Mouse (Mus musculus) midbrain, embryonic 11.5 days (tissue): Measurements from ENCODE around the gene Mtf1. TPM values are rescaled to one million over a fixed set of nuclear protein-coding genes. Genes with fewer than 3 reads are reported as not detected.
A peak's percentile ranks its signal among the peaks of the same experiment; 100 is the strongest.

Experiments
- ATAC-seq: fragments of 200-750 bp; cut with Nextera tagmentation; 2 replicates; pipeline ENCODE4 v1.8.0; 2017; ENCODE audit warnings: moderate TSS enrichment, moderate library complexity; ENCODE audit not compliant: low FRiP score
- DNase-seq: peaks from one replicate; pipeline ENCODE4 v3.0.0; 2015; ENCODE audit warnings: low spot score; ENCODE audit errors: missing footprints
- H3K27ac ChIP-seq: fragments of 300-500 bp; sonication (generic); 2 replicates; pipeline ENCODE4 v1.5.1; 2014; ENCODE audit warnings: low read depth, low read length
- H3K27me3 ChIP-seq: fragments of 300-500 bp; sonication (generic); 2 replicates; pipeline ENCODE4 v1.6.1; 2014; ENCODE audit warnings: mild to moderate bottlenecking, low read length, moderate library complexity, mixed read lengths; ENCODE audit not compliant: control insufficient read depth, insufficient read depth
- H3K36me3 ChIP-seq: fragments of 300-500 bp; sonication (generic); 2 replicates; pipeline ENCODE4 v1.6.1; 2014; ENCODE audit warnings: mild to moderate bottlenecking, low read length, moderate library complexity, mixed read lengths; ENCODE audit not compliant: control insufficient read depth, insufficient read depth
- H3K4me1 ChIP-seq: fragments of 300-500 bp; sonication (generic); 2 replicates; pipeline ENCODE4 v1.6.1; 2014; ENCODE audit warnings: low read length; ENCODE audit not compliant: control insufficient read depth, insufficient read depth
- H3K4me2 ChIP-seq: fragments of 300-500 bp; sonication (generic); 2 replicates; pipeline ENCODE4 v1.6.1; 2014; ENCODE audit warnings: mild to moderate bottlenecking, moderate library complexity
- H3K4me3 ChIP-seq: fragments of 300-500 bp; sonication (generic); 2 replicates; pipeline ENCODE4 v1.5.1; 2014; ENCODE audit warnings: low read depth, low read length
- H3K9ac ChIP-seq: fragments of 300-500 bp; sonication (generic); 2 replicates; pipeline ENCODE4 v1.6.1; 2014; ENCODE audit warnings: low read length
- H3K9me3 ChIP-seq: fragments of 300-500 bp; sonication (generic); 2 replicates; pipeline ENCODE4 v1.6.1; 2016; ENCODE audit warnings: low read length; ENCODE audit not compliant: control insufficient read depth
- WGBS: fragments of 180-500 bp; shearing (Covaris S2); extraction: QIAGEN DNeasy Blood & Tissue Kit; methylation state at CpG from one replicate; pipeline ENCODE4 v1.1.7; 2014; 5-methylcytosine and 5-hydroxymethylcytosine counted together
- polyA plus RNA-seq: library from polyadenylated mRNA; unstranded; fragments of >200 nt; fragmentation: Nextera tagmentation; extraction: Ambion mirVana; gene quantifications from 2 replicates; pipeline ENCODE4 v1.2.1, GENCODE M21; 2014

Mtf1 gene
- polyA plus RNA-seq, 1 experiment from 2014 or later = 16.7 TPM

GRCm38 (mm10) chr4:124889935-124890334 lies 88.0 kb downstream of the Mtf1 start:
- 91% methylated on average over 2 of the region's 2 CpGs for WGBS
- ATAC-seq (no peak), DNase-seq (no peak)
- Histone ChIP-seq H3K4me1 (peaks cover 11% of the 10 kb centered on the region), H3K4me3 (no peak overlapping the region), H3K9me3 (no peaks in the 10 kb centered on the region), H3K27ac (no peak overlapping the region), H3K27me3 (peaks cover 22% of the 10 kb centered on the region), H3K36me3 (no peaks in the 10 kb centered on the region), H3K9ac (no peak overlapping the region), H3K4me2 (no peak overlapping the region)

- no peak overlapping the region for H3K4me2 ChIP-seq
- no peak overlapping the region for H3K9ac ChIP-seq
- H3K27me3 ChIP-seq = peaks cover 28% of the 10 kb centered on the region
- H3K9me3 ChIP-seq = no peaks in the 10 kb centered on the region
- no peak for ATAC-seq
- H3K27ac ChIP-seq = no peak overlapping the region
- 79% methylated on average over 5 of the region's 5 CpGs for WGBS
- no peak overlapping the region for H3K4me3 ChIP-seq
- DNase-seq = no peak
- no peaks in the 10 kb centered on the region for H3K36me3 ChIP-seq
- H3K4me1 ChIP-seq = peaks cover 15% of the 10 kb centered on the region
Observed at GRCm38 (mm10) chr4:124890831-124891230, 88.9 kb downstream of the Mtf1 start.

- ATAC-seq = peak; percentile 22; the same call in 1 of the 2 replicates
- Histone ChIP-seq H3K27ac (no peak overlapping the region), H3K9me3 (no peaks in the 10 kb centered on the region), H3K27me3 (peaks cover 31% of the 10 kb centered on the region), H3K4me1 (peaks cover 25% of the 10 kb centered on the region), H3K4me3 (no peak overlapping the region), H3K4me2 (no peak overlapping the region), H3K36me3 (no peaks in the 10 kb centered on the region), H3K9ac (no peak overlapping the region)
- DNase-seq = peak; percentile 91
- 18% methylated on average over 6 of the region's 6 CpGs for WGBS
Observed at GRCm38 (mm10) chr4:124893769-124894168, 91.9 kb downstream of the Mtf1 start.

- Histone ChIP-seq H3K9me3 (no peaks in the 10 kb centered on the region), H3K36me3 (no peaks in the 10 kb centered on the region), H3K27me3 (peaks cover 31% of the 10 kb centered on the region), H3K4me1 (peaks cover 35% of the 10 kb centered on the region), H3K27ac (no peak overlapping the region), H3K4me2 (peak overlapping the region; percentile 79), H3K9ac (peak overlapping the region; percentile 55), H3K4me3 (peak overlapping the region; percentile 48)
- ATAC-seq = peak; percentile 65
- WGBS = 1% methylated on average over 83 of the region's 83 CpGs
- peak; percentile 92 for DNase-seq
Observed at GRCm38 (mm10) chr4:124894508-124895428, 92.9 kb downstream of the Mtf1 start.

- Histone ChIP-seq H3K4me2 (no peak overlapping the region), H3K9me3 (no peaks in the 10 kb centered on the region), H3K4me3 (no peak overlapping the region), H3K27ac (peak overlapping the region; percentile 72), H3K4me1 (peaks cover 48% of the 10 kb centered on the region), H3K36me3 (no peaks in the 10 kb centered on the region), H3K27me3 (peaks cover 24% of the 10 kb centered on the region), H3K9ac (no peak overlapping the region)
- no peak for DNase-seq
- 12% methylated on average over 10 of the region's 10 CpGs for WGBS
- peak; percentile 49; the same call in 1 of the 2 replicates for ATAC-seq
Observed at GRCm38 (mm10) chr4:124898428-124898827, 96.5 kb downstream of the Mtf1 start.

Other genes starting within 250 kb of the Mtf1 start
- 0.16 TPM in 1 of 2 replicates, not detected in the other for gene 3100002H09Rik, start 191.3 kb upstream of the Mtf1 start, polyA plus RNA-seq
- 19.2 and 20.5 TPM in 2 replicates for gene Pou3f1, start 145.3 kb upstream of the Mtf1 start, polyA plus RNA-seq
- 66.2 and 75.4 TPM in 2 replicates for gene Utp11, start 108.5 kb upstream of the Mtf1 start, polyA plus RNA-seq
- 3.9 and 4.5 TPM in 2 replicates for gene Fhl3, start 101.4 kb upstream of the Mtf1 start, polyA plus RNA-seq
- gene Sf3a3, start 87.3 kb upstream of the Mtf1 start, polyA plus RNA-seq = 221 and 236 TPM in 2 replicates
- 24.6 and 28.2 TPM in 2 replicates for gene Inpp5b, start 60.3 kb upstream of the Mtf1 start, polyA plus RNA-seq
- 43.0 and 47.9 TPM in 2 replicates for gene Yrdc, start 48.6 kb downstream of the Mtf1 start, polyA plus RNA-seq
- 52.7 and 60.0 TPM in 2 replicates for gene 1110065P20Rik, start 49.1 kb downstream of the Mtf1 start, polyA plus RNA-seq
- gene Maneal, start 60.1 kb downstream of the Mtf1 start, polyA plus RNA-seq = 10.2 and 11.5 TPM in 2 replicates
- 4.6 and 4.7 TPM in 2 replicates for gene Epha10, start 78.8 kb downstream of the Mtf1 start, polyA plus RNA-seq
- gene 9930104L06Rik, start 134.9 kb downstream of the Mtf1 start, polyA plus RNA-seq = 3.8 and 4.3 TPM in 2 replicates
- gene Cdca8, start 137.2 kb downstream of the Mtf1 start, polyA plus RNA-seq = 244 and 248 TPM in 2 replicates
- 9.0 and 11.9 TPM in 2 replicates for gene Rspo1, start 184.3 kb downstream of the Mtf1 start, polyA plus RNA-seq
- 88.7 and 101 TPM in 2 replicates for gene Gnl2, start 214.5 kb downstream of the Mtf1 start, polyA plus RNA-seq